Mouse (Mus musculus) E14TG2a.4 (cell line): Measurements from ENCODE around the gene Itih1.

ENCODE experiments used
- CTCF ChIP-seq: conservative IDR thresholded peaks from 2 replicates; pipeline ENCODE4 v1.5.1; 2014; ENCODE audit warnings: low read length
- NANOG ChIP-seq: IDR thresholded peaks from 2 replicates; pipeline ENCODE4 v1.6.1; 2014; ENCODE audit warnings: borderline replicate concordance, low read length, mixed read lengths
- POU5F1 ChIP-seq: IDR thresholded peaks from 2 replicates; pipeline ENCODE4 v1.6.1; 2014; ENCODE audit warnings: low read length, borderline replicate concordance

GRCm38 (mm10) chr14:30912641-30913040 is 30.4 kb downstream of the Itih1 start:
- TF ChIP-seq CTCF: no peak
- TF ChIP-seq NANOG: no peak
- TF ChIP-seq POU5F1: no peak
